Mouse (Mus musculus): Measurements from ENCODE around the gene Gm17359. TPM values are rescaled to one million over a fixed set of nuclear protein-coding genes. Genes with fewer than 3 reads are reported as not detected.

Gene Gm17359
- not detected for total RNA-seq (2021)
- long read RNA-seq, experiment 1, partial matches to known transcripts: 0 of 5 reads
- long read RNA-seq, experiment 1, other reads (novel, unspliced or antisense): 5 of 5 reads
- long read RNA-seq, experiment 2, partial matches to known transcripts: 0 of 1 reads
- long read RNA-seq, experiment 2, other reads (novel, unspliced or antisense): 1 of 1 reads

- no peak for DNase-seq (ENCODE audit: low spot score in 2 of 2)
Measured at GRCm38 (mm10) chr3:79336044-79336766, at the start of gene Gm17359. Gm17359 (plus strand) TSS chr3:79336661.

DNA sequence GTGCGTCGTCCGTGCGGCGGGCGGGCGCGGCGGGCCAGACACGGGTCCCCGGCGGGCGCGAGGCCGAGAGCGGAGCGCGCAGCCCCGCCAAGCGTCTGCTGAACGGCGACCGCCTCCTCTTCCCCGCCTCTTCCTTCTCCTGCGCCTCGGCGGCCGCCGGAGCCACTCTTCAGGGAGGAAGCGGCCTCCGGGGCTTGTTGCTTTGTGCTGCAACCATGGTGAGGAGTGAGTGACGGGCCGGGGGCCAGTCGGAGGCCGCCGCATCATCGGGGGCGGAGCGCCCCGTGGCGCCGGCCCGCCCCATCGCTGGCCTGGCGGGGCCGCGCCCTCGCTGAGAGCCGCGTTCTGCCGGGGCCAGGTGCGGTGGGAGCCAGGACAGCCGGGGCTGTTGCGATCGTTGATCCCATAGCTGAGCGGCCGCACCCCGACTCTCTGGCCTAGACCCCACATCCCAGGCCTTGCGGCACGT is 49.3 kb upstream of the Gm17359 start:
- DNase-seq (ENCODE audit: low spot score in 2 of 2): peak; percentile 87 to 89

- DNase-seq (ENCODE audit: low spot score in 2 of 2): no peak
Measured at GRCm38 (mm10) chr3:79287699-79288458, 48.6 kb upstream of the Gm17359 start.

GRCm38 (mm10) chr3:79289050-79289449 is 47.4 kb upstream of the Gm17359 start:
- DNase-seq (ENCODE audit: low spot score in 2 of 2): no peak

DNA sequence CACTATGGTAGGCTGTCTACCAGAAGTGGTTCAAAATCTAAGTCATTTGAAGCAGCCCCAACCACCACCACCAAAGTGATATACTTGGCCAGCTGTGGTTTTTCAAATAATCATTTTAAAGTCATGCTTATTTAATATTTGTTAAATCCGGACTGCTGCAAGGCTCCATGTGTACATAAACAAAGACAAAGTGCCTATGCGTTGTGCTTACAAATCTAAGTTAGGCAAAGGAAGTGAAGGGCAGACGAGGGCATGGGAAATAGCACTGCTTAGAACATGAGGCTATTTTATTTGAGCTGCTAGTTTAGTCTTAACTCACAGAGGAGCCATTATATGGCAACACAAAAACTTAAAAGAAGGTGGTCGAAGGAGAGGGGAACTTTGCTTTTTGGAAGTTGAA is 43.4 kb upstream of the Gm17359 start:
- no peak for DNase-seq (ENCODE audit: low spot score in 2 of 2)

DNA sequence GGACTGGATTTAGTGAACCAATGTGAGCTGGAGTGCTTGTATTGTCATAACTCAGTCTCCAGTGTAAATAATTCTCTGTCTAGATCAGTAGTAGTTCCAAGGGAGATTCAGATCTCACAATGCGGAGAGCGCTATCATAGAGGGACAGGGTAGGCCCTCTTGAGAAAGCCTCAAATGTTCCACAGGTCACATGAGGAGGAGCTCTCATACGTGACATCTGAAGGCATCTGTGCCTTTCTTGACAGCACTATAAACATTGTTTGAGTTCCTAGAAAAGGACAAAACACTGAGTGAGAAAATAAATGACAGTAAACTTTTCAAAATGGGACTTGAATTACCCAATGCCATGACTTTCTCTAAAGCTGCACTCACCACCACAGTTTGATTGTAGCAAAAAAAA is 41.8 kb upstream of the Gm17359 start:
- DNase-seq (ENCODE audit: low spot score in 2 of 2): no peak

- DNase-seq (ENCODE audit: low spot score in 2 of 2): no peak
Measured at GRCm38 (mm10) chr3:79296049-79296448, 40.4 kb upstream of the Gm17359 start.

DNA sequence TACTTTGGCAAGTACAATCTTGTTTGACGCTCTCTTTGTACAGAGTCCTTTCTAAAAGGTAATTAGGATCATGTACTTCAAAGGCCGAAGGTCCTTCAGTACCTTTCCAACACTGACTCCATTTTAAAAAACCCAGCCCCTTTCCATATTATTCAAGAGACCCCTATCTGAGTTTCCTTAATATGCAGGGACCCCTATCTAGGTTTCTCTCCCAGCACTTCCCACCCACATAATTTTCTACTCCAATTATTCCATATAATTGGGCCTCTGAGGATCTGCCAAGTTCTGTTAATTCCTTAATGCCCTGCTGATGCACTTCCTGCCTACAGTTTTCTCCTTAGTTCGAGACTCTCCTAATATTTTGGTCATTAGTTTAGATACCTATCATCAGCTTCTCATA is 39.9 kb upstream of the Gm17359 start:
- DNase-seq (ENCODE audit: low spot score in 2 of 2): no peak

GRCm38 (mm10) chr3:79297281-79297680 is 39.2 kb upstream of the Gm17359 start:
- no peak for DNase-seq (ENCODE audit: low spot score in 2 of 2)

GRCm38 (mm10) chr3:79299401-79299800 is 37.1 kb upstream of the Gm17359 start:
- no peak for DNase-seq (ENCODE audit: low spot score in 2 of 2)

DNA sequence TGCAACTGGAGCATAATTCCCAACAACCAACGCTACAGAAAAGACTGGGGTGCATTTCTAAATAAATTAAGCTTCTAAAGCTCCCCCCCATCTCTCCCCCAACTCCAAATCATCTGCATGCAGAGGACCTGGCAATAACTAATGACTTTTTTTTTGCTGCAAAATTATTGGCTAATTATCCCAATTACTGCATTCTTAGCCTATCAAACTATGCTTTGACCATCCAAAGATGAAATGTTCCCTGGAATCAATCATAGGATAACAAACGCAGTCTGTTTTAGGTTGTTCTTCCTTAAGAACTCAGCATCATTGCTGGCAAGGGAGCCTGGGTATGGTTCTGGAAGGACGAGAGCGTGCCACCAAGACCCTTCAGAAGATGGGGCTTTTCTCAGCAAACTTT is 27.9 kb upstream of the Gm17359 start:
- no peak for DNase-seq (ENCODE audit: low spot score in 2 of 2)

- DNase-seq (ENCODE audit: low spot score in 2 of 2): no peak
Measured at GRCm38 (mm10) chr3:79310184-79310583, 26.3 kb upstream of the Gm17359 start.

DNA sequence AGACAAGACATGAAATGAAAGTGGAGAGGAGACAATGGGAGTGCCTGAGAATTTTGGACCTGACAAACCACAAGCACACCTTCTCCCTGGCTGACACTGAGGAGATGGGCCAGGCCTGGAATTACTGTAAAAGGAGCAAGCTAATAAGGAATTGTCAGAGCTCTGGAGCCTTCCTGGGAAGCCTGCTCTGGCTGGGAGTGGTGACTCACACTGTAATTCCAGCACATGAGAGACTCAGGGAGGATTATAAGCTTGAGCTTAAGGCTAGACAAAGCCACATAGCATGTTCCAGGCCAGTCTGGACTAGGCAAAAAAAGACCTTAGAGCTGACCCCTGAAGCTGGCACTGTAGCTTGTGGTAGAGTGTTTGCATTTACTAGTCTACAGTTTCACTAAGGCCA is 24.6 kb upstream of the Gm17359 start:
- DNase-seq (ENCODE audit: low spot score in 2 of 2): no peak

DNA sequence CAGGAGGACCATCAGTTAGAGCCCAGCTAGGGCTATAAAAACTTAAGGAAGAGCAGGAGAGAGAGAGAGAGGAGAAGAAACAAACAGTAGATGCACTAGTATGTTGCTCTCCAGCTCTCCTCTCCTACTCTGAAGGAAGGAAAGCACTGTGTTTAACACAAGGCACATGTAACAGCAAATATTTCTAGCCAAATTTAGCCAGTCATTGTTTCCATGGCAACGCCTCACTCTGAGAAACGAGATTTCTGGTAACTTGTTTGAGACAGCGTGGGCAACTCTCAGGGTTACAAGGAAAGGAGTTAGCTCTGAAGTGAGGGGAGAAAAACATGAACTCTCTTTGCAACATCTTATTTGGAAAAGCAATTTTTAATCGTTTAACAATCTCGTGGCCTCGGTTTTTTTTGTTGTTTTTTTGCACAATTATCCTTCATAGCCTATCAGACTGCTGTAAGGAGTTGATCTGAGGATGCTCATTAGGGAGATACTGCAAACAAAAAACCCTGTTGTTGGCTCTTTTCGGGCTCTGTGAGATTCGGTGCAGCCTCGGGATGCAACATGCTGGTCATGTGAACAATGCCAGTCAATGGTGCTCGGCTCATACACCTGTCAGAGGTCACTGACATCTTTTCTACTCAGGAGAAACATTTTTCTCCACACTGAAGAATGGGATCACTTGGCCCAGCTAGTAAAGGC is 22.3 kb upstream of the Gm17359 start:
- no peak for DNase-seq (ENCODE audit: low spot score in 2 of 2)

- DNase-seq (ENCODE audit: low spot score in 2 of 2): no peak
Measured at GRCm38 (mm10) chr3:79324697-79325526, 11.5 kb upstream of the Gm17359 start.

GRCm38 (mm10) chr3:79329691-79330315 is 6.7 kb upstream of the Gm17359 start:
- DNase-seq (ENCODE audit: low spot score in 2 of 2): no peak

DNA sequence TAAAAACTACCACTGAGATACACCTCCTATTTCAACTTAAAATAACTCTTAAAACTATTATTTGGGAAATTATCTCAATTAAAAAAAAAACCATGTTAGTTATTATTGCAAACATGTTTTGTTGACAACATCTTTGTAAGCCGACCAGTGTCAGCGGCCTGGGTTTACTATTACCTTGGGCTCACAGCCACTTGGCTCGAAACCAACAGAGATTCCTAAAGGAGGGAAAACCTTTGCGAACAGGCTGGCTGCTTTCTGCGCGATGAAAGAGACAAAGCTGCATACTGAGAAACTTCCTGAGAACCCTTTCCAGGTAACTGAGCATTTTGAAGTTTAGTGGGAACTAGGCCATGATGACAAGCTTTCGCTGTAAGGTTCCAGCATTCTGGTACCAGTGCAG is 3.4 kb upstream of the Gm17359 start:
- no peak for DNase-seq (ENCODE audit: low spot score in 2 of 2)

DNA sequence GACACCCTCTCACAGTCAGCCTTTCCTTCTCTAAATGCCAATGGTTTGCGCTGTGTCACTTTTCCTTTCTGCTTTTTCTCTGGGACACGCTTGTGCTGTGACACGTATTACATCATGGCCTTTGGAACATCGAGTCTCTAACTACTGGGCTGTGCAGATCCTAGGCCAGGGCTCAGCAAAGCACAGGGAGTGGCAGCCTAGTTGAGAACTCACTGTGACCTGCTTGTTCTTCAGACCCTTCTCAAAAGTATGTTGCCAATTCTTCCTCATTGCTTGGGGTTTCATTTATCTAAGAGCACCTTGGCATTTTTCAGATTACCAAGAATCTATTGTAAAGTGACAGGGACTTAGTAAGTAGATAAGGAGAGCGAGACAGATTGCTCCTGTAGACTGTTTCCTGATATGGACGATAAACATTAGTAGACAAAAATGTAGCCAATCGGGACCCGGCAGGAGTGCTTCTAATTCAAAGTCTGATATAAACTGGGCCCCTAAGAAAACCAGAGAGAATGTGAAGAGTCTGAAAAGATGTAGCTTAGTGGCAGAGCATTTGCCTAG is 2.7 kb upstream of the Gm17359 start:
- DNase-seq (ENCODE audit: low spot score in 2 of 2): no peak

GRCm38 (mm10) chr3:79340737-79341136 is 4.3 kb downstream of the Gm17359 start:
- no peak for DNase-seq (ENCODE audit: low spot score in 2 of 2)

Data from adrenal gland, postnatal 4 days (tissue).